Mouse (Mus musculus): ENCODE measurements around the gene Mrtfa.

Gene Mrtfa

GRCm38 (mm10) chr15:80975666-80976065 lies 214.9 kb downstream of the Mrtfa start:
- DNase-seq, result no peak

GRCm38 (mm10) chr15:80974311-80974710 lies 216.2 kb downstream of the Mrtfa start:
- DNase-seq, result no peak

GRCm38 (mm10) chr15:80969371-80969770 lies 221.2 kb downstream of the Mrtfa start:
- no peak for DNase-seq

All from thymus, postnatal 25 days (tissue).